Mouse (Mus musculus): ENCODE measurements around the gene Wap. TPM values are rescaled to one million over a fixed set of nuclear protein-coding genes. Genes with fewer than 3 reads are reported as not detected.
A peak's percentile ranks its signal among the peaks of the same experiment; 100 is the strongest.

Wap gene
- polyA plus RNA-seq, 1 experiment from 2014 or later = 4.3 TPM

- no peaks in the 10 kb centered on the region for H3K9me3 ChIP-seq (ENCODE audit: control insufficient read depth)
- no peak for TF ChIP-seq CTCF (IDR thresholded peaks at IDR 0.05; ENCODE audit: low read depth)
- no peak overlapping the region for H3K4me2 ChIP-seq (replicated peaks; ENCODE audit: low read depth)
- H3K36me3 ChIP-seq (ENCODE audit: control insufficient read depth, insufficient read depth) = peaks cover 66% of the 10 kb centered on the region
- 81% methylated on average over 7 of the region's 7 CpGs for WGBS
- no peak overlapping the region for H3K4me3 ChIP-seq (ENCODE audit: low read depth, low read length)
- ATAC-seq = no peak
- H3K4me1 ChIP-seq (replicated peaks; ENCODE audit: control insufficient read depth, insufficient read depth, low read length) = no peaks in the 10 kb centered on the region
- H3K27me3 ChIP-seq (replicated peaks; ENCODE audit: control insufficient read depth, insufficient read depth, low read length) = no peaks in the 10 kb centered on the region
- no peak overlapping the region for H3K27ac ChIP-seq (ENCODE audit: low read depth, low read length)
- no peak overlapping the region for H3K9ac ChIP-seq (ENCODE audit: low read depth, low read length)
Observed at GRCm38 (mm10) chr11:6588295-6588694, 50.1 kb downstream of the Wap start.

GRCm38 (mm10) chr11:6587249-6587940 lies 51.0 kb downstream of the Wap start:
- Histone ChIP-seq H3K27me3 (replicated peaks; ENCODE audit: control insufficient read depth, insufficient read depth, low read length) (no peaks in the 10 kb centered on the region), H3K36me3 (ENCODE audit: control insufficient read depth, insufficient read depth) (peaks cover 57% of the 10 kb centered on the region)

DNA sequence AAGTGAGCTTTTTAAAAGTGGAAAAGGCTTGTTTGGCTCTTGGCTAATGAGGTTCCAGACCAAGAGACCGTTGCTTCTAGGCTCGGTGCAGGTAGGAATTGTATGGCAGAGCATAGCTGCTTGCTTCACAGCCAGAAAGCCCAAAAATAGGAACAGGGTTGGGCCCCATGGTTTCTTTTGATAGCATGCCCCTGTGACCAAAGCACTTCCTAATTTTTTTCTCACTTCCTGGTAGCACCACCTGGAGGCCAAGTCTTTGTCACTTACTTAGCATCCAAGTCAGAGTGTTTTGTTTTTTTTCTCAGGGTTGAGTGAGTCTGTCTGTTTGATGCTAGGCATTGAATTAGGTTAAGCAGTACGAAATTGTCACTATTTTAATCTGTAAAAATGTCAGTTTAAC lies 51.8 kb downstream of the Wap start:
- Histone ChIP-seq H3K27ac (ENCODE audit: low read depth, low read length) (no peak overlapping the region), H3K9ac (ENCODE audit: low read depth, low read length) (no peak overlapping the region), H3K27me3 (replicated peaks; ENCODE audit: control insufficient read depth, insufficient read depth, low read length) (no peaks in the 10 kb centered on the region), H3K4me3 (ENCODE audit: low read depth, low read length) (no peak overlapping the region), H3K9me3 (ENCODE audit: control insufficient read depth) (no peaks in the 10 kb centered on the region), H3K4me1 (replicated peaks; ENCODE audit: control insufficient read depth, insufficient read depth, low read length) (no peaks in the 10 kb centered on the region), H3K36me3 (ENCODE audit: control insufficient read depth, insufficient read depth) (peaks cover 50% of the 10 kb centered on the region), H3K4me2 (replicated peaks; ENCODE audit: low read depth) (no peak overlapping the region)
- no peak for ATAC-seq
- TF ChIP-seq CTCF (IDR thresholded peaks at IDR 0.05; ENCODE audit: low read depth) = peak; percentile 45
- WGBS = 78% methylated on average over 3 of the region's 3 CpGs

More at GRCm38 (mm10) chr11:6587249-6587940, 51.0 kb downstream of the Wap start:
- Histone ChIP-seq H3K9me3 (ENCODE audit: control insufficient read depth) (no peaks in the 10 kb centered on the region), H3K4me1 (replicated peaks; ENCODE audit: control insufficient read depth, insufficient read depth, low read length) (no peaks in the 10 kb centered on the region), H3K4me3 (ENCODE audit: low read depth, low read length) (no peak overlapping the region), H3K27ac (ENCODE audit: low read depth, low read length) (no peak overlapping the region), H3K4me2 (replicated peaks; ENCODE audit: low read depth) (no peak overlapping the region), H3K9ac (ENCODE audit: low read depth, low read length) (no peak overlapping the region)
- 73% methylated on average over 7 of the region's 7 CpGs for WGBS
- TF ChIP-seq CTCF (IDR thresholded peaks at IDR 0.05; ENCODE audit: low read depth) = no peak
- ATAC-seq = peak; percentile 37; the same call in 1 of the 2 replicates

GRCm38 (mm10) chr11:6585748-6586147 lies 52.7 kb downstream of the Wap start:
- Histone ChIP-seq H3K9ac (ENCODE audit: low read depth, low read length) (no peak overlapping the region), H3K27me3 (replicated peaks; ENCODE audit: control insufficient read depth, insufficient read depth, low read length) (no peaks in the 10 kb centered on the region), H3K4me2 (replicated peaks; ENCODE audit: low read depth) (no peak overlapping the region), H3K4me3 (ENCODE audit: low read depth, low read length) (no peak overlapping the region), H3K9me3 (ENCODE audit: control insufficient read depth) (no peaks in the 10 kb centered on the region), H3K27ac (ENCODE audit: low read depth, low read length) (no peak overlapping the region), H3K4me1 (replicated peaks; ENCODE audit: control insufficient read depth, insufficient read depth, low read length) (no peaks in the 10 kb centered on the region), H3K36me3 (ENCODE audit: control insufficient read depth, insufficient read depth) (peaks cover 41% of the 10 kb centered on the region)
- no peak for TF ChIP-seq CTCF (IDR thresholded peaks at IDR 0.05; ENCODE audit: low read depth)
- 90% methylated on average over 8 of the region's 8 CpGs for WGBS
- no peak for ATAC-seq

Other genes with a start within 250 kb of the Wap start
- 7.8 and 8.0 TPM in 2 replicates for gene Zmiz2, start 249.6 kb downstream of the Wap start, polyA plus RNA-seq (2015; fragmentation: Nextera tagmentation; extraction: Ambion mirVana)
- 3,711 and 4,178 TPM in 2 replicates for gene Ppia, start 223.2 kb downstream of the Wap start, polyA plus RNA-seq (2015; fragmentation: Nextera tagmentation; extraction: Ambion mirVana)
- 343 and 346 TPM in 2 replicates for gene H2afv, start 194.2 kb downstream of the Wap start, polyA plus RNA-seq (2015; fragmentation: Nextera tagmentation; extraction: Ambion mirVana)
- 21.6 and 25.1 TPM in 2 replicates for gene Purb, start 162.7 kb downstream of the Wap start, polyA plus RNA-seq (2015; fragmentation: Nextera tagmentation; extraction: Ambion mirVana)
- 0.87 and 0.95 TPM in 2 replicates for gene Myo1g, start 117.7 kb downstream of the Wap start, polyA plus RNA-seq (2015; fragmentation: Nextera tagmentation; extraction: Ambion mirVana)
- 37.2 and 39.6 TPM in 2 replicates for gene Ccm2, start 91.8 kb downstream of the Wap start, polyA plus RNA-seq (2015; fragmentation: Nextera tagmentation; extraction: Ambion mirVana)
- gene Nacad, start 32.6 kb downstream of the Wap start, polyA plus RNA-seq (2015; fragmentation: Nextera tagmentation; extraction: Ambion mirVana) = 4.0 and 4.8 TPM in 2 replicates
- gene Tbrg4, start 12.6 kb downstream of the Wap start, polyA plus RNA-seq (2015; fragmentation: Nextera tagmentation; extraction: Ambion mirVana) = 30.8 and 32.6 TPM in 2 replicates
- 2.8 and 2.9 TPM in 2 replicates for gene Ramp3, start 19.9 kb upstream of the Wap start, polyA plus RNA-seq (2015; fragmentation: Nextera tagmentation; extraction: Ambion mirVana)
- not detected in 2 replicates for gene Gm11983, start 199.0 kb upstream of the Wap start, polyA plus RNA-seq (2015; fragmentation: Nextera tagmentation; extraction: Ambion mirVana)

Measured in intestine, postnatal 0 days (tissue).